Mouse (Mus musculus) forebrain, embryonic 10.5 days (tissue): ENCODE measurements around the gene B230118H07Rik. TPM values are rescaled to one million over a fixed set of nuclear protein-coding genes. Genes with fewer than 3 reads are reported as not detected.
"Not testable (repeated sequence)": the region's sequence is repeated elsewhere in the genome, so short reads cannot be mapped to it uniquely, and the experiment has no call there.

Experiments
- DNase-seq: peaks from one replicate; pipeline ENCODE4 v3.0.0-alpha.2; 2017; ENCODE audit warnings: low spot score; ENCODE audit errors: extremely low spot score
- H3K27ac ChIP-seq: fragments of 300-500 bp; sonication (generic); 2 replicates; pipeline ENCODE4 v1.5.1; 2016; ENCODE audit warnings: mild to moderate bottlenecking
- H3K27me3 ChIP-seq: fragments of 300-500 bp; sonication (generic); 2 replicates; pipeline ENCODE4 v1.6.1; 2016; ENCODE audit warnings: mild to moderate bottlenecking; ENCODE audit not compliant: poor library complexity, severe bottlenecking
- H3K36me3 ChIP-seq: fragments of 300-500 bp; sonication (generic); replicated peaks from 2 replicates; pipeline ENCODE4 v1.6.1; 2016; ENCODE audit warnings: mild to moderate bottlenecking, moderate library complexity
- H3K4me1 ChIP-seq: fragments of 300-500 bp; sonication (generic); 2 replicates; pipeline ENCODE4 v1.6.1; 2016
- H3K4me3 ChIP-seq: fragments of 300-500 bp; sonication (generic); 2 replicates; pipeline ENCODE4 v1.5.1; 2016; ENCODE audit warnings: mild to moderate bottlenecking, moderate library complexity
- H3K9me3 ChIP-seq: fragments of 300-500 bp; sonication (generic); 2 replicates; pipeline ENCODE4 v1.6.1; 2016; ENCODE audit warnings: mild to moderate bottlenecking, moderate library complexity
- WGBS: fragments of 180-500 bp; shearing (Covaris S2); methylation state at CpG from one replicate; pipeline ENCODE4 v1.1.7; 2016; 5-methylcytosine and 5-hydroxymethylcytosine counted together
- polyA plus RNA-seq: library from polyadenylated mRNA; unstranded; fragments of >200 nt; fragmentation: Nextera tagmentation; extraction: Ambion mirVana; gene quantifications from 2 replicates; pipeline ENCODE4 v1.2.1, GENCODE M21; 2016

B230118H07Rik gene
- polyA plus RNA-seq, 1 experiment from 2014 or later = 65.8 TPM

DNA sequence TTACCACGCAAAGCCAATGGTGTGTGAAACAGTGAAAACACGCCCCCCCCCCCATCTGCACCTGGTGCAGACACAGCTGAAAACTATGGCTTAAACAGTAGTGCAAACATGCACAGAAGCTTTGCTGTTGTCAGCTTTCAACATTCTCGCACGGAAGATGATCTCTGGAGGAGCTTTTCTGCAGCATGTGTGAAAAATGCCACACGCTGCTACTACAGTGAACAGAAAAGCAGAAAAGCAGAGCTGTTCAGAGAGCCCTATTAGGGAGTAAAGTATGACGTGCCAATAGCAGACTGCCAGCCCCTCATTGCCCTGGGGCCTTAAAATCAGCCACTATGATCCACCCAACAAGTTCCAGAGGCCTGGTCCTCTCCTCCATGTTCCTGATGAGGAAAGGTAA is 86.1 kb downstream of the B230118H07Rik start:
- H3K4me1 ChIP-seq = no peaks in the 10 kb centered on the region
- no peak overlapping the region for H3K27ac ChIP-seq
- H3K36me3 ChIP-seq = no peaks in the 10 kb centered on the region
- H3K4me3 ChIP-seq = no peak overlapping the region
- no peaks in the 10 kb centered on the region for H3K27me3 ChIP-seq
- H3K9me3 ChIP-seq = no peaks in the 10 kb centered on the region
- 86% methylated on average over 6 of the region's 6 CpGs for WGBS
- no peak for DNase-seq

DNA sequence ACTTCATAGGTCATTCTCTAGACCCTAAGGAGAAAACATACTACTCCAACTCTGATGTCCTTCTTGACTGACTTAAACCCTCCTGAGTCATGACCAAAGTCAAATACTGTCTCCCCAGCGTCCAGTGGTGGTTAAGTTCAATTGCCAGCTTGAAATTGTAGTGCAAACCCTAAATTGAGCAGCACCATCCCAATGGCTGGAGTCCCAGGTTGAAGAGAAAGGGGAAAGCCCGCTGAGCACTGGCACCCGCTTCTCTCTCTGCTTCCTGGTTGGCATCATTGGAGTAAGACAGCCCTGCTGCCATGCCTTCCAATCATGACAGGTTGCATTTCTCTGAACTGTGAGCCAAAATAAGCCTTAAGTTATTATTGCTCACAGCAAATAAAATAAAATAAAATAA is 89.9 kb downstream of the B230118H07Rik start:
- Histone ChIP-seq H3K9me3 (no peaks in the 10 kb centered on the region), H3K36me3 (no peaks in the 10 kb centered on the region), H3K4me1 (no peaks in the 10 kb centered on the region), H3K27me3 (no peaks in the 10 kb centered on the region), H3K27ac (no peak overlapping the region), H3K4me3 (no peak overlapping the region)
- 85% methylated on average over 3 of the region's 3 CpGs for whole genome bisulfite sequencing
- no peak for DNase-seq

GRCm38 (mm10) chr2:101555886-101556285 is 93.4 kb downstream of the B230118H07Rik start:
- no peak for DNase-seq
- Histone ChIP-seq H3K36me3 (no peaks in the 10 kb centered on the region), H3K4me1 (no peaks in the 10 kb centered on the region), H3K27me3 (no peaks in the 10 kb centered on the region), H3K4me3 (no peak overlapping the region), H3K9me3 (no peaks in the 10 kb centered on the region), H3K27ac (no peak overlapping the region)
- WGBS = 90% methylated on average over 1 of the region's 1 CpGs

DNA sequence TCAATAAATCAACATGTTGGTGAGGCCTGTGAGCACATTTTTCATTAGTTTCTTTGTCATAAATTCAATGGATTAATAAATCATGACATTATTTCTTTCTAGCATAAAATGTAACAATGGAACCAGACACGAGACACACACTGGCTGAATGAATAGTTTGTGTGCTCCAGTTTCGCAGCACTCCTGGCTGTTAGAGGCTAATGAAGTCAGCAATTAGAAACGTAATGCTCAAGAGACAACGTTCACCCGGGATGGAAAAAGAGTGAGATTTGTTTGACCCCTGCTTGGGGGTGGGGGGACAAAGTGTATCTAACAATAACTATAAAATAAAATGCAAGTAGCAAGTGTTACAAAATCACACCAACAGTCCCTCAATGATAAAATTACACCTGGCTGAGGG is 95.5 kb downstream of the B230118H07Rik start:
- no peak for DNase-seq
- Histone ChIP-seq H3K27ac (no peak overlapping the region), H3K9me3 (no peaks in the 10 kb centered on the region), H3K4me3 (no peak overlapping the region), H3K36me3 (no peaks in the 10 kb centered on the region), H3K27me3 (no peaks in the 10 kb centered on the region), H3K4me1 (no peaks in the 10 kb centered on the region)
- 81% methylated on average over 5 of the region's 5 CpGs for WGBS

GRCm38 (mm10) chr2:101552301-101552700 is 97.0 kb downstream of the B230118H07Rik start:
- Histone ChIP-seq H3K4me3 (no peak overlapping the region), H3K4me1 (no peaks in the 10 kb centered on the region), H3K27ac (no peak overlapping the region), H3K36me3 (no peaks in the 10 kb centered on the region), H3K27me3 (no peaks in the 10 kb centered on the region), H3K9me3 (no peaks in the 10 kb centered on the region)
- 94% methylated on average over 8 of the region's 8 CpGs for WGBS
- DNase-seq = no peak

GRCm38 (mm10) chr2:101551026-101551719 is 98.2 kb downstream of the B230118H07Rik start:
- DNase-seq = no peak
- 86% methylated on average over 6 of the region's 6 CpGs for WGBS
- no peaks in the 10 kb centered on the region for H3K9me3 ChIP-seq

GRCm38 (mm10) chr2:101550176-101550575 is 99.2 kb downstream of the B230118H07Rik start:
- Histone ChIP-seq H3K36me3 (no peaks in the 10 kb centered on the region), H3K4me1 (no peaks in the 10 kb centered on the region), H3K27ac (no peak overlapping the region), H3K9me3 (no peaks in the 10 kb centered on the region), H3K4me3 (no peak overlapping the region), H3K27me3 (no peaks in the 10 kb centered on the region)
- no peak for DNase-seq
- 85% methylated on average over 2 of the region's 2 CpGs for WGBS

More at GRCm38 (mm10) chr2:101551026-101551719, 98.2 kb downstream of the B230118H07Rik start:
- H3K4me1 ChIP-seq = no peaks in the 10 kb centered on the region
- no peaks in the 10 kb centered on the region for H3K36me3 ChIP-seq
- no peak overlapping the region for H3K27ac ChIP-seq
- H3K4me3 ChIP-seq = no peak overlapping the region
- no peaks in the 10 kb centered on the region for H3K27me3 ChIP-seq

DNA sequence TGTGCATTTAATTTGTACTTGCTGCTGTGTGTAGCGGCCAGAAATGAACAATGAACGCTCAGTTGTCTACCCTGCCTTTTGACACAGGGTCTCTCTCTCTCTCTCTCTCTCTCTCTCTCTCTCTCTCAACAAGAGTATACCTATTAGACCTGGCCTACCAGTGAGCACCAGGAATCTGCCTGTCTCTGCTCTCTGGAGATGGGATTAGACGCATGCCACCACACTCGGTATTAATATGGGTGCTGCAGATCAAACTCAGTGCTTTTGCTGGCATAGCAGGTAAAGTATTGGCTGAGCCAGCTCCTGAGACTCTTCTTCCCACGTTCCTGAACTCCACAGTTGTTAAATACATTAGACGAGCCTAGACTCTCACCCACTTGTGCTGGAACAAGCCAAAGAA is 100.5 kb downstream of the B230118H07Rik start:
- no peaks in the 10 kb centered on the region for H3K9me3 ChIP-seq
- no peaks in the 10 kb centered on the region for H3K36me3 ChIP-seq
- H3K27ac ChIP-seq = no peak overlapping the region
- no peak overlapping the region for H3K4me3 ChIP-seq
- no peaks in the 10 kb centered on the region for H3K4me1 ChIP-seq
- no peak for DNase-seq
- 87% methylated on average over 6 of the region's 6 CpGs for WGBS
- no peaks in the 10 kb centered on the region for H3K27me3 ChIP-seq

- H3K4me1 ChIP-seq = no peaks in the 10 kb centered on the region
- WGBS = 92% methylated on average over 2 of the region's 2 CpGs
- no peak overlapping the region for H3K4me3 ChIP-seq
- no peaks in the 10 kb centered on the region for H3K27me3 ChIP-seq
- no peak overlapping the region for H3K27ac ChIP-seq
- H3K9me3 ChIP-seq = no peaks in the 10 kb centered on the region
- DNase-seq = no peak
- H3K36me3 ChIP-seq = no peaks in the 10 kb centered on the region
These were observed 103.7 kb downstream of the B230118H07Rik start for GRCm38 (mm10) chr2:101545593-101545992.

DNA sequence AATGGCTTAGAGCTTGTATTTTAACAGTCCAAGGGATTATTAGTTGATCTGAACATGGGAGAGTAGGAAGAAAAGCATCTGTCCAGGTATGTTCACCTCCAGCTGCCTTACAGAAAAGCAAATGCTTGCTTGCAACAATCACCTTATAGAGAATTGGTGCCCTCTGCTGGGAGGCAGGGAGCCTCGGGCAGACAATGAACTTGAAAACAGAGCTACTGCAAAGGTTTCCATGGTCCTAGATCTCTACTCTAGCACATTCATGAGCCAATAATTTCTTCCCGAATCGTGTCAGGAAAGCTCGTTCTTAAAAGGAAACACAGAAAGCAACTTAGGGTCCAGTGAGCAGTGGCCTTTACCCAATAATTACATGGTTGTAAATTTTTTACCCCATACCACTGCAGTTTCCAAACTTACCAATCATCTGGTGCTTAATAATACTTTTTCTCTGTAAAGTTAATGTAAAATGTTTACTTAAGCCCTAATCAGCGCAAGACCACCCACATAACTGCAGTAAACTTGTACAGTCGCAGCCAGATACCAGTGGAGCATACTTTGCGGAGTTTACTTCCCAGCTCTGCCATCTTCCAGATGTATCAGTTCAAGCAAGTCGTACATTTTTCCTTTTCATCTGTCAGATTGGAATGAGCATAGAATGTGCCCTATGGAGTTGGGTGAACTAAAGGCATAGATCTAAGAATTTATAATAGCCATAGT is 105.5 kb downstream of the B230118H07Rik start:
- no peak for DNase-seq
- Histone ChIP-seq H3K36me3 (no peaks in the 10 kb centered on the region), H3K27me3 (no peaks in the 10 kb centered on the region), H3K4me1 (no peaks in the 10 kb centered on the region), H3K9me3 (no peaks in the 10 kb centered on the region), H3K27ac (no peak overlapping the region), H3K4me3 (no peak overlapping the region)
- 83% methylated on average over 8 of the region's 8 CpGs for WGBS

- H3K9me3 ChIP-seq, H3K27ac ChIP-seq, H3K4me1 ChIP-seq, DNase-seq, H3K27me3 ChIP-seq, H3K4me3 ChIP-seq, H3K36me3 ChIP-seq: not testable (repeated sequence)
- WGBS = 92% methylated on average over 6 of the region's 6 CpGs
These were observed 112.4 kb downstream of the B230118H07Rik start for GRCm38 (mm10) chr2:101536887-101537286.

GRCm38 (mm10) chr2:101533741-101534140 is 115.6 kb downstream of the B230118H07Rik start:
- H3K27ac ChIP-seq = peak overlapping the region; percentile 60; the same call in 1 of the 2 replicates
- H3K9me3 ChIP-seq = no peaks in the 10 kb centered on the region
- no peak for DNase-seq
- no peaks in the 10 kb centered on the region for H3K27me3 ChIP-seq
- H3K36me3 ChIP-seq = no peaks in the 10 kb centered on the region
- peaks cover 9% of the 10 kb centered on the region for H3K4me1 ChIP-seq
- H3K4me3 ChIP-seq = no peak overlapping the region
- 38% methylated on average over 2 of the region's 2 CpGs for WGBS
